Mouse (Mus musculus) forebrain, embryonic 11.5 days (tissue): ENCODE results near the gene Fbn1. TPM values are rescaled to one million over a fixed set of nuclear protein-coding genes. Genes with fewer than 3 reads are reported as not detected.

ENCODE experiments used
- ATAC-seq: fragments of 200-750 bp; cut with Nextera tagmentation; replicated peaks from 2 replicates; pipeline ENCODE4 v1.8.0; 2017; ENCODE audit warnings: moderate TSS enrichment; ENCODE audit not compliant: low FRiP score
- DNase-seq: peaks from one replicate; pipeline ENCODE4 v3.0.0-alpha.2; 2017; ENCODE audit warnings: low spot score
- H3K27ac ChIP-seq: fragments of 300-500 bp; sonication (generic); 2 replicates; pipeline ENCODE4 v1.5.1; 2014; ENCODE audit warnings: low read depth, low read length
- H3K27me3 ChIP-seq: fragments of 300-500 bp; sonication (generic); 2 replicates; pipeline ENCODE4 v1.6.1; 2014; ENCODE audit warnings: mild to moderate bottlenecking, low read length, mixed read lengths; ENCODE audit not compliant: control insufficient read depth, insufficient read depth
- H3K36me3 ChIP-seq: fragments of 300-500 bp; sonication (generic); 2 replicates; pipeline ENCODE4 v1.6.1; 2014; ENCODE audit warnings: mild to moderate bottlenecking, low read length, moderate library complexity, mixed read lengths; ENCODE audit not compliant: control insufficient read depth, insufficient read depth
- H3K4me1 ChIP-seq: fragments of 300-500 bp; sonication (generic); replicated peaks from 2 replicates; pipeline ENCODE4 v1.6.1; 2014; ENCODE audit warnings: low read length, mixed read lengths; ENCODE audit not compliant: control insufficient read depth, insufficient read depth
- H3K4me2 ChIP-seq: fragments of 300-500 bp; sonication (generic); 2 replicates; pipeline ENCODE4 v1.6.1; 2014; ENCODE audit warnings: low read depth, mild to moderate bottlenecking, low read length, moderate library complexity, mixed read lengths; ENCODE audit not compliant: severe bottlenecking
- H3K4me3 ChIP-seq: fragments of 300-500 bp; sonication (generic); 2 replicates; pipeline ENCODE4 v1.5.1; 2014; ENCODE audit warnings: low read depth, low read length
- H3K9ac ChIP-seq: fragments of 300-500 bp; sonication (generic); 2 replicates; pipeline ENCODE4 v1.6.1; 2014; ENCODE audit warnings: low read length
- H3K9me3 ChIP-seq: fragments of 300-500 bp; sonication (generic); 2 replicates; pipeline ENCODE4 v1.6.1; 2016; ENCODE audit warnings: low read length, mixed read lengths; ENCODE audit not compliant: control insufficient read depth
- WGBS: fragments of 180-500 bp; shearing (Covaris S2); extraction: QIAGEN DNeasy Blood & Tissue Kit; methylation state at CpG from one replicate; pipeline ENCODE4 v1.1.7; 2014; 5-methylcytosine and 5-hydroxymethylcytosine counted together
- polyA plus RNA-seq: library from polyadenylated mRNA; unstranded; fragments of >200 nt; fragmentation: Nextera tagmentation; extraction: Ambion mirVana; gene quantifications from 2 replicates; pipeline ENCODE4 v1.2.1, GENCODE M21; 2014

The Fbn1 gene
- polyA plus RNA-seq, 1 experiment from 2014 or later: 8.8 TPM

DNA sequence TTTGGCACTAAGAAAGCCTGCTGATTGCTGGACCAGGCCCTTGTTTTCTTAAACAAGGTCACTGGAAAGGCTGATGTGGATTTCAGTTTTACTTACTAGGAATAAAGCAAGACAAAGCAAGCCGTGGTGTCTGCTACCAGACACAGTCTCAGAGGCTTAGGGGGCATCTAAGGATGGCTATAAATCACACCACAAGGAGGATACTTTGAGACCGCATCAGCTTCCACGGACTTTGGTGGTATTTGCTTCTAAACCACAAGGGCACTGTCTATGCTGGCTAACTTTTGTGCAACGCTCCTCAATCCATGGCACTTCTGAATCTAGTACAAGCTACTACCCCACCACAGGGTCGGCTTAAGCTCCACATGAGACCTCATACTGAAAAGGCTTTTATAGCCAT is 167.4 kb downstream of the Fbn1 start:
- H3K36me3 ChIP-seq: no peaks in the 10 kb centered on the region; the same call in 1 of the 2 replicates
- no peak overlapping the region for H3K4me2 ChIP-seq
- no peaks in the 10 kb centered on the region for H3K9me3 ChIP-seq
- DNase-seq (no peak), ATAC-seq (no peak)
- H3K27me3 ChIP-seq: no peaks in the 10 kb centered on the region
- no peak overlapping the region for H3K4me3 ChIP-seq
- H3K9ac ChIP-seq: no peak overlapping the region
- no peak overlapping the region for H3K27ac ChIP-seq
- H3K4me1 ChIP-seq: no peaks in the 10 kb centered on the region
- 94% methylated on average over 5 of the region's 5 CpGs for WGBS

GRCm38 (mm10) chr2:125337239-125337638 is 170.6 kb downstream of the Fbn1 start:
- Histone ChIP-seq H3K36me3 (no peaks in the 10 kb centered on the region; the same call in 1 of the 2 replicates), H3K4me3 (no peak overlapping the region), H3K27ac (no peak overlapping the region), H3K4me2 (no peak overlapping the region), H3K4me1 (no peaks in the 10 kb centered on the region), H3K9me3 (no peaks in the 10 kb centered on the region), H3K9ac (no peak overlapping the region), H3K27me3 (no peaks in the 10 kb centered on the region)
- ATAC-seq (no peak), DNase-seq (no peak)
- 87% methylated on average over 3 of the region's 3 CpGs for whole genome bisulfite sequencing

GRCm38 (mm10) chr2:125335206-125335605 is 172.6 kb downstream of the Fbn1 start:
- Histone ChIP-seq H3K27me3 (no peaks in the 10 kb centered on the region), H3K4me2 (no peak overlapping the region), H3K9ac (no peak overlapping the region), H3K27ac (no peak overlapping the region), H3K4me3 (no peak overlapping the region), H3K9me3 (no peaks in the 10 kb centered on the region), H3K36me3 (no peaks in the 10 kb centered on the region), H3K4me1 (no peaks in the 10 kb centered on the region)
- WGBS: 96% methylated on average over 11 of the region's 11 CpGs
- DNase-seq: no peak
- no peak for ATAC-seq

DNA sequence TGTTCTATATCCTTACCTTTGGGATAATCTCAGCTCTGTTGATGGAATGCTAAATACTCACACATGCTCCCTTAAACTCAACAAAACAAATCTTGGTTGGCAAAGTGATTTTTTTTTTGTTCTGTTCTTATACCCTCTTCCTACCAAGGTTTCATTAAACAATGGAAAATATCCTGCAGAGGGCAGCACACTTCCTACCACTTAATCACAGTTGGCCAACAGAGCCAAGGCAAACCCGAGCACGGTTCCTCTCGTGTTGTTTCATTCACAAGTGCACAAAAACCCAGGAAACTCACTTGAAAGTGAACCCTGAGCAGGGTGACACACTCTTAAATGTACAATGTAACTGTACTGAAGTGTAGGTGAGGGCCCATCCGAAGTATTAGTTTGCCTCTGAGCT is 173.6 kb downstream of the Fbn1 start:
- ATAC-seq (no peak), DNase-seq (no peak)
- H3K9me3 ChIP-seq: no peaks in the 10 kb centered on the region
- H3K4me3 ChIP-seq: no peak overlapping the region
- H3K9ac ChIP-seq: no peak overlapping the region
- H3K36me3 ChIP-seq: no peaks in the 10 kb centered on the region
- H3K27ac ChIP-seq: no peak overlapping the region
- H3K4me1 ChIP-seq: no peaks in the 10 kb centered on the region
- H3K27me3 ChIP-seq: no peaks in the 10 kb centered on the region
- H3K4me2 ChIP-seq: no peak overlapping the region
- WGBS: 84% methylated on average over 4 of the region's 4 CpGs

GRCm38 (mm10) chr2:125331581-125331980 is 176.2 kb downstream of the Fbn1 start:
- no peak overlapping the region for H3K9ac ChIP-seq
- no peak overlapping the region for H3K4me2 ChIP-seq
- DNase-seq: no peak
- ATAC-seq: no peak
- H3K4me3 ChIP-seq: no peak overlapping the region
- no peaks in the 10 kb centered on the region for H3K36me3 ChIP-seq
- no peak overlapping the region for H3K27ac ChIP-seq
- H3K27me3 ChIP-seq: no peaks in the 10 kb centered on the region
- H3K4me1 ChIP-seq: no peaks in the 10 kb centered on the region
- H3K9me3 ChIP-seq: no peaks in the 10 kb centered on the region
- 87% methylated on average over 7 of the region's 7 CpGs for WGBS

- no peak overlapping the region for H3K4me3 ChIP-seq
- no peaks in the 10 kb centered on the region for H3K27me3 ChIP-seq
- no peak overlapping the region for H3K4me2 ChIP-seq
- ATAC-seq (no peak), DNase-seq (no peak)
- H3K4me1 ChIP-seq: no peaks in the 10 kb centered on the region
- no peaks in the 10 kb centered on the region for H3K36me3 ChIP-seq
- no peak overlapping the region for H3K27ac ChIP-seq
- 92% methylated on average over 10 of the region's 10 CpGs for WGBS
- no peak overlapping the region for H3K9ac ChIP-seq
- no peaks in the 10 kb centered on the region for H3K9me3 ChIP-seq
Observed at GRCm38 (mm10) chr2:125330506-125330905, 177.3 kb downstream of the Fbn1 start.

DNA sequence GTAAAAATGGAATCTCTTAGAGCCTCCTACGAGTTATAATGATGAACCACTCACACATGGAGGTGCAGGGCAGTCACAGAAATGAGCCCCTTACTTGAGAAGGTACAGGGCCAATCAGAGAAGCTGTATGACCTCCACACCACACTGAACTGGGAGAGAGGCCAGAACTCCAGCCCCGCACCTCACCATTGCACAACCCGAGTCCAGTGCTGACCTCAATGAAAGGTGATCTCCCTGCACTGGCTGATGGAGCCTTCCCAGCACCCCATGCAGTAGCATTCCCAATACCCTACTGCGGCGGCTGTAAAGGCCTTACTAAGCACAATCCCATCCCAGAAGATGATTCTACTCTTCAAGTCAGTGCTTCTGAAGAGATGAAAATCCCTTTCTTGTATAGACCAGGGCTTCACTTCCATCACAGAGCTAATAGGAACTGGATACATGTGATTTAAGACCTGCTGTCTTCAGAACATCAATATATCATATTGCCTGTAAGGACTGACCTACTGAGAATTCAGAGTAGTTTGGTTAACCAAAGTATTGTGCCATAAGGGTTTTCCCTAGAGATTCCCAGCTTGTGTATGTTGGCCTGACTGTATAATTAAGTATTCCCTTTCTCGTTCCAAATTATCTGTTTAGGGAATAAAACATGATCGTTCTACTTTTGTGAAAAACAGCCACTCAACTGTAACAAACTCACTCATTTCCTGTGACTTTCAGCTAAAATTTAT is 182.5 kb downstream of the Fbn1 start:
- Histone ChIP-seq H3K4me1 (no peaks in the 10 kb centered on the region), H3K27ac (no peak overlapping the region), H3K27me3 (no peaks in the 10 kb centered on the region), H3K4me2 (no peak overlapping the region), H3K9me3 (no peaks in the 10 kb centered on the region), H3K4me3 (no peak overlapping the region), H3K9ac (no peak overlapping the region), H3K36me3 (no peaks in the 10 kb centered on the region)
- ATAC-seq: no peak
- WGBS: 87% methylated on average over 7 of the region's 7 CpGs
- DNase-seq: no peak

GRCm38 (mm10) chr2:125324455-125324854 is 183.3 kb downstream of the Fbn1 start:
- Histone ChIP-seq H3K9ac (no peak overlapping the region), H3K4me3 (no peak overlapping the region), H3K27me3 (no peaks in the 10 kb centered on the region), H3K4me1 (no peaks in the 10 kb centered on the region), H3K4me2 (no peak overlapping the region), H3K27ac (no peak overlapping the region), H3K9me3 (no peaks in the 10 kb centered on the region), H3K36me3 (no peaks in the 10 kb centered on the region)
- ATAC-seq (no peak), DNase-seq (no peak)
- WGBS: 87% methylated on average over 5 of the region's 5 CpGs

GRCm38 (mm10) chr2:125323347-125323746 is 184.4 kb downstream of the Fbn1 start:
- H3K9ac ChIP-seq: no peak overlapping the region
- ATAC-seq (no peak), DNase-seq (no peak)
- H3K4me2 ChIP-seq: no peak overlapping the region
- no peaks in the 10 kb centered on the region for H3K4me1 ChIP-seq
- no peaks in the 10 kb centered on the region for H3K36me3 ChIP-seq
- no peaks in the 10 kb centered on the region for H3K27me3 ChIP-seq
- 53% methylated on average over 4 of the region's 4 CpGs for WGBS
- no peaks in the 10 kb centered on the region for H3K9me3 ChIP-seq
- no peak overlapping the region for H3K27ac ChIP-seq
- H3K4me3 ChIP-seq: no peak overlapping the region
